Mouse (Mus musculus): ENCODE measurements around the gene Fhad1. TPM values are rescaled to one million over a fixed set of nuclear protein-coding genes. Genes with fewer than 3 reads are reported as not detected.

Fhad1 gene
- polyA plus RNA-seq, 1 experiment from 2014 or later = 1.9 TPM

DNA sequence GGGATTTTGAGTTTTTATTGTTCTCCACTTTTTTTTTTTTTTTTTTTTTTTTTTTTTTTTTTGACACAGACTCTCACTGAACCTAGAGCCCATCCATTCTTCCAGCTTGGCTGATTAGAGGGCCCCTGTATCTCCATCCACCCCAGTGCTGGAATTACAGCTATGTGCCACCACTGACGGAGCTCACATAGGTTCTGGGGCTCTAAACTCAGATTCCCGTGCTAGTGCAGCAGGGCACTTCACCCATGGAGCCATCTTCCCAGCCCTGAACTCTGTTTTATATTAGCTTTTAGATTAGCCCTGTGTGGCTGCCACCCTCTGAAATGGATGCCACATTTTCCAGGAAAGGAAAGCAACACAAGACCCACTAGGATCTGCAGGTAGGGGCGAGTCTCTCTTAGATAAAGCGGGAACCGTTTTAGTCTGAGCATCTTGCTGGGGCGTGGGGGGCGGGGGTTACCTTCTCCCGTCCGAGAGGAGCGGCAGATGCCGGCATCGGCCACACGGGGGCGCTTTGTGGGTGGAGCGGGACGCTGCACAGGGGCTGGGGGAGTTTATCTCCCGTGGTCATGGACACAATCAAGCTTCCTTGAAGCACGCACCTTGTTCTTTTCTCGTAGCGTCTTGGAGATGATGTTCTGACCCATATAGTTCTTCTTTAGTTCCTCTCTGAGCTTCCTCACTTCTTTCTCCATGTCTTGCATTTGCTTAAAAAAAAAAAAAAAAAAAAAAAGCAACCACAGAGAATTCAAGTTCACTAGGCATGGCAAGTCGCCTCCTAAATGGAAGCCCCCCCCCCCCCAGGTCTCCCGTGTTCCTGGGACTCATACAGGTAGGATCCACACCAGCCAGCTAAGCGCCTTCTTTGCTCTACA, 51.8 kb downstream of the Fhad1 start:
- 12% methylated on average over 23 of the region's 23 CpGs for WGBS
- no peak overlapping the region for H3K9ac ChIP-seq (replicated peaks)
- H3K4me3 ChIP-seq = no peak overlapping the region
- H3K27me3 ChIP-seq = no peaks in the 10 kb centered on the region
- no peak overlapping the region for H3K27ac ChIP-seq (replicated peaks)
- H3K4me1 ChIP-seq = peaks cover 11% of the 10 kb centered on the region
- H3K36me3 ChIP-seq = no peaks in the 10 kb centered on the region
- ATAC-seq (ENCODE audit: low FRiP score, low read depth) = peak; percentile 62; the same call in 1 of the 2 replicates
- H3K9me3 ChIP-seq = peaks cover 4% of the 10 kb centered on the region; the same call in 1 of the 2 replicates
- H3K4me2 ChIP-seq (replicated peaks) = peak overlapping the region; percentile 25

DNA sequence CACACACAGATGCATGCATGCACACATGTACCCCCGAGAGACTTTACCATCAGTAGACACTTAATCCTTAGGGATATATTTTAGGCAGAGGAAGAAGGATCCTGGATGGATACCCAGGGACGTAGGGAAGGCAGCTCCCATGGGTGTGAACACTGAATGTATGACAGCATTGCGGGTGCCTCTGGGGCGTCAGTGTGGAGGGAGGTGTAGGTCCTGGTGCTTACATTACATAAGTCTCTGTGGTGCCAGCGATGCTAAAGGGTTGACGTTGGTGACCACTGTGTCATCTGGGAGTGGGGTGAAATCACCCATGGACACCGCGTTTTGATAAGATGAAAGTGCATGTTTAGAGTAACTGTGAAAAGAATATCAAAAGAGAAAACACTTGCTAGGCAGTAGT, 54.8 kb downstream of the Fhad1 start:
- Histone ChIP-seq H3K36me3 (no peaks in the 10 kb centered on the region), H3K9ac (replicated peaks) (no peak overlapping the region), H3K4me2 (replicated peaks) (no peak overlapping the region), H3K4me1 (peaks cover 14% of the 10 kb centered on the region), H3K4me3 (no peak overlapping the region), H3K9me3 (peaks cover 4% of the 10 kb centered on the region; the same call in 1 of the 2 replicates), H3K27me3 (peaks cover 6% of the 10 kb centered on the region; the same call in 1 of the 2 replicates), H3K27ac (replicated peaks) (no peak overlapping the region)
- 84% methylated on average over 8 of the region's 8 CpGs for WGBS
- no peak for ATAC-seq (ENCODE audit: low FRiP score, low read depth)

DNA sequence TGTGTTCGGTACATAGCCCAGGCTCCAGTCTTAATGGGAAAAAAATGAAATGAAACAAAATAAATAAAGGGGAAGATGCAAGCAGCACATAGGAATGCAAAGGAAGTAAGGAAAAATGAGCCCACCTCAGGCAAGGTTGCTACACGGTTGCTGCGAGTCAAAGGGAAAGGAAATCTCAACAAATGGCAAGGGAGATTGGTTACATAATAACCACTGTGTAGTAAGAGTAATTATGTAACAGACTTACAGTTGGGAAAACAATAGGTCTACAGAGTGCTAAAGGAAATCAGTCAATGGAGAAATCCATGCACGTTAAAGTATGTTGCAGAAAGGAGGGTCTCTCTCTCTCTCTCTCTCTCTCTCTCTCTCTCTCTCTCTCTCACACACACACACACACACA, 55.3 kb downstream of the Fhad1 start:
- WGBS = 82% methylated on average over 4 of the region's 4 CpGs
- peaks cover 4% of the 10 kb centered on the region; the same call in 1 of the 2 replicates for H3K9me3 ChIP-seq

DNA sequence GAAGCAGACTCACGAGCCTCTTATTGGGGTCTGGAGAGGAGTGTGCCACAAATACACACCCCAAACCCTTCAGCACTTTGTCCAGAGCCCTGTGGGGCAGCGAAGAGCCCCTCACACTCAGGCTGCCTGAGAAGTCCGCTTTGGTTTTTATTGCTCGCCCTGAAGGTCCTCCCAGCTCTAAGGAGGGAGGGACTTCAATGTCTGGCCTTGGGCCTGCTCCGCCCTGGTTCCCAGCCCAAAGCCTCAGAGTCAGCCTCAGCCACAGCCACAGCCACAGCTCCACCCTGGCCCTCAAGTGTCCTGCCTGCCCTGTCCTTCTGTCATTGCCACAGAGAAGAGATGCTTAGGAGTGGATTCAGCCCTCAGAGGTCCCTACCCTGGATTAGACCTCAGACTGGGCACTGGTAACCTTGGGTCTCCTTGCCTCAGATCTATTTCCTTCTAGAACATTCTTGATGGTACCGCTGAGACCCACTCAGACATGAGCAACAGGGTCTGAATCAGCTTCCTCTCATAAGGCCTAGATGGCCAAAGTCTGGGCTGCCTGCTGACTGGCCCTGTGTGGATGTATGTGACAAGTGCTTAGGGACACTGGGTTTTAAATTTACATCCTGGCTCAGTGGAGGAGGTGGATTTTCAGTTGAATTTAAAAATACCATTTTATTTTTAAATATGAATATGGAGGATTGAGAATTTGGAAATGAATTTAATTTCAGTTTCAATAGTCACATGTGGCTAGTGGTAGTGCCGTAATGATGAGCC, 56.1 kb downstream of the Fhad1 start:
- 56% methylated on average over 7 of the region's 7 CpGs for WGBS
- H3K36me3 ChIP-seq = no peaks in the 10 kb centered on the region
- ATAC-seq (ENCODE audit: low FRiP score, low read depth) = peak; percentile 44
- H3K27me3 ChIP-seq = peaks cover 6% of the 10 kb centered on the region
- H3K4me3 ChIP-seq = no peak overlapping the region
- H3K9ac ChIP-seq (replicated peaks) = no peak overlapping the region
- H3K4me1 ChIP-seq = peaks cover 8% of the 10 kb centered on the region
- no peak overlapping the region for H3K4me2 ChIP-seq (replicated peaks)
- no peak overlapping the region for H3K27ac ChIP-seq (replicated peaks)
- peaks cover 4% of the 10 kb centered on the region; the same call in 1 of the 2 replicates for H3K9me3 ChIP-seq

More for the DNA sequence above, 55.3 kb downstream of the Fhad1 start:
- Histone ChIP-seq H3K9ac (replicated peaks) (no peak overlapping the region), H3K4me3 (no peak overlapping the region), H3K36me3 (no peaks in the 10 kb centered on the region), H3K27me3 (peaks cover 6% of the 10 kb centered on the region; the same call in 1 of the 2 replicates), H3K27ac (replicated peaks) (no peak overlapping the region), H3K4me1 (peaks cover 13% of the 10 kb centered on the region), H3K4me2 (replicated peaks) (no peak overlapping the region)
- ATAC-seq (ENCODE audit: low FRiP score, low read depth) = no peak

DNA sequence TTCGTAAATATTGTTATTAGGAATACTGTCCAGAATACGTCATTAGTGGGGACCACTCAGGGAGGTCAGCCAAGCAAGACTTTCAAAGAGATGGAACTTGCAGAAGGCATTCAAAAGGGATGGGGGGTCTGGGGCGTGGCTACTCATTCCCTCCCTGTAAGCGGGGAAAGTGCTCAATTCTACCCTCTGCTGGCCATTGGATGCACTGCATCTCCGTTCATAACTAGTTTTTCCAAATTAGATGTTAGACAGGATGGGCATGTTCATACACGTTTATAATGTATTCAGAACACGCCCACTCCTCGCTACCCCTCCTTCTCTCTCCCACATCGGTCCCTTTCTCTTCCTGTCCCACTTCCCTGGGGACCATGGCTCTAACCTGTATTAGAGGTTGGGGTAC, 56.7 kb downstream of the Fhad1 start:
- H3K27ac ChIP-seq (replicated peaks) = no peak overlapping the region
- H3K27me3 ChIP-seq = peaks cover 6% of the 10 kb centered on the region
- H3K4me2 ChIP-seq (replicated peaks) = no peak overlapping the region
- H3K9ac ChIP-seq (replicated peaks) = no peak overlapping the region
- H3K4me1 ChIP-seq = peaks cover 8% of the 10 kb centered on the region
- peak; percentile 36 for ATAC-seq (ENCODE audit: low FRiP score, low read depth)
- 7% methylated on average over 9 of the region's 9 CpGs for WGBS
- H3K4me3 ChIP-seq = no peak overlapping the region
- H3K9me3 ChIP-seq = peaks cover 4% of the 10 kb centered on the region; the same call in 1 of the 2 replicates
- H3K36me3 ChIP-seq = no peaks in the 10 kb centered on the region

DNA sequence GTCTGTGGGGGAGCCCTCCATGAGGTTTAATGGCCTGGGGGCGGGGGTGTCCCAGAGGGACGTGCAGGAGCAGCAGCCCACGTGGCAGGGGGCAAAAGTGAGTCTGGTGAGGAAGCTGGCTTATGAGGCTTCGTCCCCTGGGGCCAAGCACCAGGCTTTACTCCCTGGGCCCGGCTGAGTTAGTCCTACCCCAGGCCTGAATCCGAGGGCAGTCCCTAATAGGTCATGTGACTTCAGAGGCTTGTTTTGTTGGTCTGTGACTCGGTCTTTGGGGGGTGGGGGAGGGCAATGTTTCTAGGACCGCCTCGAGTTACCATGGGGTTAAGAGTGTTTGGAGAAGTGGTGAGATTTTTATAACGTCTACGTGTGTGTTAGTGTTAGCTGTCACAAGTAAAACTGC, 57.1 kb downstream of the Fhad1 start:
- ATAC-seq (ENCODE audit: low FRiP score, low read depth) = peak; percentile 20; the same call in 1 of the 2 replicates
- no peak overlapping the region for H3K27ac ChIP-seq (replicated peaks)
- peaks cover 4% of the 10 kb centered on the region; the same call in 1 of the 2 replicates for H3K9me3 ChIP-seq
- peaks cover 8% of the 10 kb centered on the region for H3K4me1 ChIP-seq
- no peak overlapping the region for H3K9ac ChIP-seq (replicated peaks)
- no peak overlapping the region for H3K4me2 ChIP-seq (replicated peaks)
- H3K27me3 ChIP-seq = peaks cover 6% of the 10 kb centered on the region
- no peaks in the 10 kb centered on the region for H3K36me3 ChIP-seq
- no peak overlapping the region for H3K4me3 ChIP-seq
- 38% methylated on average over 11 of the region's 11 CpGs for WGBS

DNA sequence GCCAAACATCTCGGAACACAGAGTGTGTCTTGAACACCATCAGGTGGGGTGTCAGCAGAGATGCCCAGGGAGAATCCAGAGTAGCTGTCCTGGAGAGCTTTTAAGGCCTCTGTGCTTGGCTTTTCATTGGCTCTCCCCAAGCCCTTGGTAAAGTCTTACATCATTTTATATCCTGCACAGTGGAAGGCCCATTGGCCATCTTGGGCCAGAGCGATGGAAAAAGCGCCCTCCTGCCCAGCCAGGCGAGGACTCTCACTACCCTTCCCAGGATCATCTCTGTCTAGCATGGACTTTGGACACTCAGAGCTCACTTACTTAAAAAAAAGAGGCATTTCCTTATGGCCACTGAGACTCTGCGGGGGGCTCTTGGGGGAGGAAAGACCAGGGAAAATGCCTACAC, 58.0 kb downstream of the Fhad1 start:
- no peak for ATAC-seq (ENCODE audit: low FRiP score, low read depth)
- WGBS = 93% methylated on average over 5 of the region's 5 CpGs
- no peak overlapping the region for H3K27ac ChIP-seq (replicated peaks)

DNA sequence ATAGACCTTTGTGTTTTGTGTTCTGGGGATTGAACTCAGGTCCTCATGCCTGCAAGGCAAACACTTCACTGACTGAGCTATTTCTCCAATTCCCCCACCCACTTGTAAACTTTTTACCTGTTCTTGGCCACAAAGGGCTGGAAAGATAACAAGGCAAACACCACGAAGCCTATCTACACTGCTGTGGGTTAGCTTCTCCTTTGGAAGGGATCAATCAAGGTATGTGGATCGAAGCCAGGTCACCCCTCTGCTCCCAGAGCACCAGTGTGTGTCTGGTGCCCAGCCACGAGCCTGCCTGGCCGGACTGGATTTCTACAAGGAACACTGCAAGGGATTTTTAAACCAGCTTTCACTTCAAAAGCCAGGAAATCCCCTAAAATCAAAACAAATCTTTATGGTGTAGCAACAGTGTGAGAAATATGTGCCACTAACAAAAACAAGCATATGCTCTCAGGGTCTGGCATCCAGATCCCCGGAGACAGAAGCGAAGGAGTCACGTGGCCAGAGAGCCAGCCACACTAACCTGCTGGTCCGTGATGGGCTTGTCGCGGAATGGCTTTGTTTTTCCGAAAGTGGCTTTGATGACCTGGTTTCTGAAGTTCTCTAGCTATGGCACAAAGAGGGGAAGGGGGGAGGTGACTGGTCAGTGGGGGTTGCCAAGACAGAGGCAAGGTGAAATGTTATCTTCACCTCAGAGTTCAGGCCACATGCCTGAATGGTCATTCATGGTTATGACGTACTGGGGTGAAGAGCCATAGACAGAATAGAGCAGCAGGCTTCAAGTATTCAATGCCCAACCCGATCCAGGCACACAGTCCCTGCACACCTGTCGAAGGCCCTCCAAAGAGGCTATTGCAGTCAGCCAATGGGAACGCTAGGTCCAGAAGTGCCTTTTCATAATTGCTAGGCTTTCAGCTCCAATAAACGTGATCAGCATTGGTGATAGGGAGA, 59.8 kb downstream of the Fhad1 start:
- peaks cover 10% of the 10 kb centered on the region for H3K27me3 ChIP-seq
- H3K4me3 ChIP-seq = no peak overlapping the region
- H3K4me1 ChIP-seq = peaks cover 8% of the 10 kb centered on the region
- no peaks in the 10 kb centered on the region for H3K9me3 ChIP-seq
- H3K27ac ChIP-seq (replicated peaks) = no peak overlapping the region
- 70% methylated on average over 16 of the region's 16 CpGs for WGBS
- H3K36me3 ChIP-seq = no peaks in the 10 kb centered on the region
- H3K4me2 ChIP-seq (replicated peaks) = no peak overlapping the region
- ATAC-seq (ENCODE audit: low FRiP score, low read depth) = no peak
- H3K9ac ChIP-seq (replicated peaks) = no peak overlapping the region

More for the DNA sequence above, 58.0 kb downstream of the Fhad1 start:
- Histone ChIP-seq H3K36me3 (no peaks in the 10 kb centered on the region), H3K4me2 (replicated peaks) (no peak overlapping the region), H3K9ac (replicated peaks) (no peak overlapping the region), H3K4me1 (peaks cover 8% of the 10 kb centered on the region), H3K9me3 (peaks cover 4% of the 10 kb centered on the region; the same call in 1 of the 2 replicates), H3K27me3 (peaks cover 6% of the 10 kb centered on the region), H3K4me3 (no peak overlapping the region)

DNA sequence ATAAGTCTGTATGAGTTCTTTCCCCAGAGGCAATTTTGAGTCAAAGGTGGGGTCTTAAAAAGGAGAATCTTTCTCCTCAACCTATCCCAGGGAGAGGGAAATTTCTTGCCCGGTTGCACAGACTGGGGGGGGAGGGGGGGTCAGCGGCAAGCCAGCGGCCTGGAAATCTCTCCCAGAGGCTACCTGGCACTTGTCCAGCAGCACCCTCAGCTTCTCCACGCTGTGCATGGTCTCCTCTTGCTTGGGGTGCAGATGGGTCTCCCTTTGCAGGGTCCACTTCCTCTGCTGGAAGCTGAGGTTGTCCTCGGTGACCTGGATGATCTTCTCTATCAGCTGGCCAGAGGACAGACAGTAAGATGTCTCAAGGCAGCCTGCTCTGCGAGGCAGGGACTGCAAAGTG, 61.0 kb downstream of the Fhad1 start:
- H3K4me3 ChIP-seq = no peak overlapping the region
- H3K9me3 ChIP-seq = no peaks in the 10 kb centered on the region
- no peaks in the 10 kb centered on the region for H3K36me3 ChIP-seq
- peaks cover 8% of the 10 kb centered on the region for H3K4me1 ChIP-seq
- no peak overlapping the region for H3K4me2 ChIP-seq (replicated peaks)
- no peak for ATAC-seq (ENCODE audit: low FRiP score, low read depth)
- no peak overlapping the region for H3K27ac ChIP-seq (replicated peaks)
- H3K9ac ChIP-seq (replicated peaks) = no peak overlapping the region
- 79% methylated on average over 6 of the region's 6 CpGs for WGBS
- H3K27me3 ChIP-seq = peaks cover 10% of the 10 kb centered on the region

DNA sequence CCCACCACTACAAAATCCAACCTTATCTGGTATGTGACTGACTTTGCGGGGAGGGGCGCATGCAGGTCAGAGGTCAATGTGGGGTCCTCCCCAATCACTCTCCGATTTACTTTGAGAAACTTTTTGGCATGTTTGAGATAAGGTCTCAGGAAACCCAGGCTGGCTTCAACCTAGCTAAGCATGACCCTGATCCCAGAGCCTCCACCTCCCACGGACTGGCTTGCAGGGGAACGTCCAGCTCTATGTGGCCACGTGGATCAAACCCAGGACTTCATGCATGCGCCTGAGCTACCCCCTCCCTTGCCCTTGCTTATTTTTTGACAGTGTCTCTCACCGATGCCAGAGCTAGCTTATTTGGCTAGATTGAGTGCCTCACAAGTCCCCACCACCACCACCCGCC, 61.6 kb downstream of the Fhad1 start:
- Histone ChIP-seq H3K27ac (replicated peaks) (no peak overlapping the region), H3K4me3 (no peak overlapping the region), H3K4me2 (replicated peaks) (no peak overlapping the region), H3K4me1 (peaks cover 5% of the 10 kb centered on the region), H3K36me3 (no peaks in the 10 kb centered on the region), H3K9ac (replicated peaks) (no peak overlapping the region), H3K9me3 (no peaks in the 10 kb centered on the region), H3K27me3 (peaks cover 10% of the 10 kb centered on the region)
- ATAC-seq (ENCODE audit: low FRiP score, low read depth) = no peak
- 84% methylated on average over 9 of the region's 9 CpGs for WGBS

DNA sequence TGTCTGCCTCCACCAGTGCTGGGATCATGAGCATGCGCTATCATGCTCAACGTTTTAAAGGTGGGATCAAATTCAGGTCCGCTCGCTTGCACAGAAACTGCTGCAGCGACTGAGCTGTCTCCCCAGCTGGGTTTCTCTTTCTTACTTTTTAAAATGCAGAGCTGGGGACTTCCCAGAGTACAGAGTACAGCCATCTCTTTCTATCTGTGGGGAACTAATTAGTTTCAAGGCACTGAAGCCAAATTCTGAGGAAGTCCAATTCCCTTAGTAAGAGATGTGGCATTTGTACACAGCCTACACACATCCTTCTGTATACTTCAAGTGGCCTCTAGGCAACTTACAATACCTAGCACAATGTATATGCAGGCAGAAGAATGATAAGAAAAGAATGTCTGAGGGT, 62.1 kb downstream of the Fhad1 start:
- 74% methylated on average over 5 of the region's 5 CpGs for WGBS
- Histone ChIP-seq H3K36me3 (no peaks in the 10 kb centered on the region), H3K27ac (replicated peaks) (no peak overlapping the region), H3K4me3 (no peak overlapping the region), H3K4me2 (replicated peaks) (no peak overlapping the region), H3K9ac (replicated peaks) (no peak overlapping the region), H3K9me3 (no peaks in the 10 kb centered on the region), H3K4me1 (peaks cover under 1% of the 10 kb centered on the region; the same call in 1 of the 2 replicates), H3K27me3 (peaks cover 10% of the 10 kb centered on the region)
- no peak for ATAC-seq (ENCODE audit: low FRiP score, low read depth)

Measured in midbrain, embryonic 12.5 days (tissue).